Mouse (Mus musculus) retina, postnatal 7 days (tissue): ENCODE measurements around the gene Tctex1d1.

Experiments used
- DNase-seq: peaks from one replicate; pipeline ENCODE4 v3.0.0-alpha.2; 2012; ENCODE audit warnings: low read depth, low spot score

Gene Tctex1d1

GRCm38 (mm10) chr4:102987756-102988155, 9.3 kb downstream of the Tctex1d1 start:
- no peak for DNase-seq

GRCm38 (mm10) chr4:102988526-102988925, 10.1 kb downstream of the Tctex1d1 start:
- DNase-seq = no peak

GRCm38 (mm10) chr4:102989391-102989790, 11.0 kb downstream of the Tctex1d1 start:
- no peak for DNase-seq

- no peak for DNase-seq
These were observed 11.6 kb downstream of the Tctex1d1 start for GRCm38 (mm10) chr4:102990016-102990415.

GRCm38 (mm10) chr4:102990595-102991340, 12.4 kb downstream of the Tctex1d1 start:
- no peak for DNase-seq

- no peak for DNase-seq
These were observed 13.3 kb downstream of the Tctex1d1 start for GRCm38 (mm10) chr4:102991685-102992084.

GRCm38 (mm10) chr4:103004681-103005080, 26.3 kb downstream of the Tctex1d1 start:
- no peak for DNase-seq

- no peak for DNase-seq
These were observed 27.0 kb downstream of the Tctex1d1 start for GRCm38 (mm10) chr4:103005190-103005945.

- no peak for DNase-seq
These were observed 27.9 kb downstream of the Tctex1d1 start for GRCm38 (mm10) chr4:103006266-103006665.

- peak; percentile 29 for DNase-seq
These were observed 28.6 kb downstream of the Tctex1d1 start for GRCm38 (mm10) chr4:103006943-103007418.

- no peak for DNase-seq
These were observed 32.3 kb downstream of the Tctex1d1 start for GRCm38 (mm10) chr4:103010734-103011133.

- no peak for DNase-seq
These were observed 33.4 kb downstream of the Tctex1d1 start for GRCm38 (mm10) chr4:103011823-103012222.

- no peak for DNase-seq
These were observed 35.1 kb downstream of the Tctex1d1 start for GRCm38 (mm10) chr4:103013490-103013889.

GRCm38 (mm10) chr4:103026621-103027020, 48.2 kb downstream of the Tctex1d1 start, which contains the start of gene Insl5:
Gene Insl5, minus strand, starts transcription at chr4:103026842.
- no peak for DNase-seq

- DNase-seq = no peak
These were observed 49.3 kb downstream of the Tctex1d1 start for GRCm38 (mm10) chr4:103027745-103028144.

GRCm38 (mm10) chr4:103028177-103029088, 50.0 kb downstream of the Tctex1d1 start:
- no peak for DNase-seq

- DNase-seq = no peak
These were observed 60.9 kb downstream of the Tctex1d1 start for GRCm38 (mm10) chr4:103039103-103039837.

GRCm38 (mm10) chr4:103039838-103040191, 61.4 kb downstream of the Tctex1d1 start:
- DNase-seq = no peak

- DNase-seq = no peak
These were observed 64.6 kb downstream of the Tctex1d1 start for GRCm38 (mm10) chr4:103042997-103043396.

GRCm38 (mm10) chr4:103048046-103048445, 69.6 kb downstream of the Tctex1d1 start:
- no peak for DNase-seq
